Comparison of ENCODE assay signal across 8 mouse cellular contexts in genomic region chr3:110142314-110143205, GRCm38 (mm10). TPM values are rescaled to one million over a fixed set of nuclear protein-coding genes. Genes with fewer than 3 reads are reported as not detected.
DNase-seq lines count a peak whose midpoint lies in the region; ATAC-seq and TF ChIP-seq lines count a peak whose summit lies in the region.

No protein-coding gene starts in this region.

- WGBS in heart, embryonic 15.5 days = under 1% methylated on average over 77 of the region's 77 CpGs
- 0% methylated on average over 69 of the region's 77 CpGs for WGBS in midbrain, embryonic 16.5 days

- TF ChIP-seq EP300 in ES-Bruce4 (IDR thresholded peaks at IDR 0.05; ENCODE audit: insufficient read depth, low read depth, low read length) = no peak

- ATAC-seq in common myeloid progenitor, adult 5-6 weeks (replicated peaks; ENCODE audit: low read depth, poor library complexity, severe bottlenecking) = peak; percentile 27; the same call in 1 of the 2 replicates
- no peak for ATAC-seq in heart, embryonic 15.5 days (replicated peaks; ENCODE audit: insufficient number of reproducible peaks, insufficient read depth, low FRiP score, low read depth)
- ATAC-seq in midbrain, embryonic 16.5 days = peak; percentile 66

- H3K4me1 ChIP-seq in ES-Bruce4 (ENCODE audit: control insufficient read depth, insufficient read depth, low read length) = no peaks in the 10 kb centered on the region
- H3K4me1 ChIP-seq in heart, embryonic 15.5 days (replicated peaks) = peaks cover 14% of the 10 kb centered on the region
- peaks cover 2% of the 10 kb centered on the region; the same call in 1 of the 2 replicates for H3K4me1 ChIP-seq in midbrain, embryonic 16.5 days (ENCODE audit: control insufficient read depth, insufficient read depth, low read length)

- no peak for TF ChIP-seq CTCF in gastrocnemius, adult 2 months (IDR thresholded peaks at IDR 0.05)
- TF ChIP-seq CTCF in ES-Bruce4 (IDR thresholded peaks at IDR 0.05; ENCODE audit: low read depth, low read length) = no peak

- H3K4me2 ChIP-seq in heart, embryonic 15.5 days = peak overlapping the region; percentile 100
- peak overlapping the region; percentile 73 for H3K4me2 ChIP-seq in midbrain, embryonic 16.5 days (ENCODE audit: low read length)

- TF ChIP-seq POLR2A in ES-Bruce4 (IDR thresholded peaks at IDR 0.05; ENCODE audit: insufficient read depth, low read length) = no peak

- H3K9ac ChIP-seq in ES-Bruce4 (ENCODE audit: low read depth, poor library complexity, severe bottlenecking) = peak overlapping the region; percentile 16; the same call in 1 of the 2 replicates
- peak overlapping the region; percentile 52 for H3K9ac ChIP-seq in heart, embryonic 15.5 days
- H3K9ac ChIP-seq in midbrain, embryonic 16.5 days (ENCODE audit: low read depth, low read length) = peak overlapping the region; percentile 81

- peak overlapping the region; percentile 10; the same call in 1 of the 2 replicates for H3K27ac ChIP-seq in gastrocnemius, adult 2 months
- no peak overlapping the region for H3K27ac ChIP-seq in ES-Bruce4 (ENCODE audit: insufficient read depth, low read length)
- H3K27ac ChIP-seq in heart, embryonic 15.5 days = no peak overlapping the region
- H3K27ac ChIP-seq in midbrain, embryonic 16.5 days (ENCODE audit: low read length) = peak overlapping the region; percentile 91

- H3K27me3 ChIP-seq in ES-Bruce4 (ENCODE audit: control insufficient read depth, insufficient read depth, low read length, poor library complexity, severe bottlenecking) = peaks cover 19% of the 10 kb centered on the region
- H3K27me3 ChIP-seq in heart, embryonic 15.5 days = peaks cover 31% of the 10 kb centered on the region
- H3K27me3 ChIP-seq in midbrain, embryonic 16.5 days (ENCODE audit: control insufficient read depth, insufficient read depth, low read depth, low read length) = no peaks in the 10 kb centered on the region

- peak overlapping the region; percentile 78 for H3K4me3 ChIP-seq in gastrocnemius, adult 2 months
- H3K4me3 ChIP-seq in ES-Bruce4 (ENCODE audit: low read depth, low read length) = peak overlapping the region; percentile 23
- H3K4me3 ChIP-seq in heart, embryonic 15.5 days = peak overlapping the region; percentile 54
- peak overlapping the region; percentile 46 for H3K4me3 ChIP-seq in midbrain, embryonic 16.5 days (ENCODE audit: low read depth, low read length)

- DNase-seq in gastrocnemius, adult 2 months = peak; percentile 25
- no peak for DNase-seq in gastrocnemius, postnatal 36 days
- DNase-seq in layer of hippocampus, postnatal 36 days = peak; percentile 44 to 48
- DNase-seq in T-cell, adult 2 months (ENCODE audit: low spot score) = no peak

- no peaks in the 10 kb centered on the region for H3K9me3 ChIP-seq in ES-Bruce4 (replicated peaks; ENCODE audit: control insufficient read depth, insufficient read depth, low read length, poor library complexity, severe bottlenecking)
- H3K9me3 ChIP-seq in heart, embryonic 15.5 days (replicated peaks) = no peaks in the 10 kb centered on the region
- no peaks in the 10 kb centered on the region for H3K9me3 ChIP-seq in midbrain, embryonic 16.5 days (replicated peaks; ENCODE audit: control insufficient read depth, low read length, poor library complexity, severe bottlenecking)

- intact Hi-C loops in gastrocnemius, adult 2 months (cut with DNase I) = no loop called here
- intact Hi-C loops in gastrocnemius, postnatal 36 days (cut with DNase I) = loop anchor here (5.0 kb wide), 1 partner anchor 1325 kb away; no protein-coding TSS in a partner anchor

- no peaks in the 10 kb centered on the region for H3K36me3 ChIP-seq in ES-Bruce4 (ENCODE audit: control insufficient read depth, insufficient read depth, low read length, poor library complexity, severe bottlenecking)
- no peaks in the 10 kb centered on the region for H3K36me3 ChIP-seq in heart, embryonic 15.5 days
- no peaks in the 10 kb centered on the region for H3K36me3 ChIP-seq in midbrain, embryonic 16.5 days (ENCODE audit: control insufficient read depth, insufficient read depth, low read length)

RNA-seq across cellular contexts. Expression of gene Ntng1, which starts 1.3 kb away (rescaled TPM):
- total RNA-seq in gastrocnemius, adult 2 months (2021) = under 1 TPM; 0.47 to 0.66 TPM
- total RNA-seq in gastrocnemius, postnatal 36 days (2021) = under 1 TPM; 0.36 to 0.67 TPM
- polyA plus RNA-seq in ES-Bruce4 (2011; ENCODE audit: insufficient read depth, insufficient read length, low read depth, missing spikeins) = 0.20 and 1.6 TPM in 2 replicates
- total RNA-seq in common myeloid progenitor, adult 5-6 weeks (2017) = not detected in 2 replicates
- 0.11 and 0.60 TPM in 2 replicates for polyA plus RNA-seq in heart, embryonic 15.5 days (2015; fragmentation: Nextera tagmentation; extraction: Ambion mirVana)
- total RNA-seq in layer of hippocampus, postnatal 36 days (2021) = 10 to 100 TPM; 30.6 to 30.7 TPM
- polyA plus RNA-seq in midbrain, embryonic 16.5 days (2015; fragmentation: Nextera tagmentation; extraction: Ambion mirVana) = 53.8 and 67.7 TPM in 2 replicates

Comparison
In these comparisons a context has a peak if more than half of its experiments do, and no peak if none do; other contexts are left out.
1. DNase-seq: peak in gastrocnemius, adult 2 months (single experiment) and layer of hippocampus, postnatal 36 days (2 of 2); none in gastrocnemius, postnatal 36 days (0 of 2) and T-cell, adult 2 months (single experiment).
2. H3K27ac ChIP-seq: peak in gastrocnemius, adult 2 months (single experiment) and midbrain, embryonic 16.5 days (single experiment); none in ES-Bruce4 (single experiment) and heart, embryonic 15.5 days (single experiment).
3. H3K4me3 ChIP-seq: peak in every context shown above with its lines; median percentile 78 in gastrocnemius, adult 2 months; 54 in heart, embryonic 15.5 days; 46 in midbrain, embryonic 16.5 days; 23 in ES-Bruce4.
4. H3K9ac ChIP-seq: peak in every context shown above with its lines; median percentile 81 in midbrain, embryonic 16.5 days; 52 in heart, embryonic 15.5 days; 16 in ES-Bruce4.
5. RNA of gene Ntng1, which starts 1.3 kb away (total RNA-seq): 30.6 to 30.7 TPM in layer of hippocampus, postnatal 36 days; 0.36 to 0.67 TPM in gastrocnemius, postnatal 36 days, 0.47 to 0.66 TPM in gastrocnemius, adult 2 months and not detected in common myeloid progenitor, adult 5-6 weeks; every median in the first group is over 10 times any median in the second.